Mouse (Mus musculus): ENCODE measurements around the gene Btn2a2.

DNA sequence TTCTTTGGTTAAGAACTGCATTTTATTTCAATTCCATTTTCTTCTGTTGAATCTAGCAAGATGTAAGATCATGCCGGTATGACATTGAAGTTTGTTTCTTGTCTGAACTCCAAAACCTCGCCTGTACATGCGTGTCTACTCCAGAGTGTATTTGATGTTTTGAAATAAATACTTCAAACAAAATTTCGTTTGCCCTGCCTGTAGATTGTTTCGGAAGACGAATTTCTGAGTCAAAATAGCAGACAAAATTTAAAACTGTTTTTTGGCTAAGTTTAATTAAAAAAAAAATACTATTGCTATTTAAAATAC lies 29.6 kb upstream of the Btn2a2 start:
- TF ChIP-seq ZKSCAN1 (IDR thresholded peaks at IDR 0.05; ENCODE audit: borderline replicate concordance, low read depth, low read length) (no peak), E2F4 (IDR thresholded peaks at IDR 0.05; ENCODE audit: insufficient replicate concordance, low read depth, low read length) (no peak), PAX5 (IDR thresholded peaks at IDR 0.05; ENCODE audit: low read length) (no peak), POLR2A (IDR thresholded peaks at IDR 0.05; ENCODE audit: low read depth, low read length) (no peak), SMC3 (IDR thresholded peaks at IDR 0.05; ENCODE audit: low read depth, low read length) (no peak), USF2 (conservative IDR thresholded peaks at IDR 0.05; ENCODE audit: low read depth, low read length) (no peak), CTCF (conservative IDR thresholded peaks at IDR 0.05 in 1 of 2, IDR thresholded peaks at IDR 0.05 in 1 of 2; ENCODE audit: low read depth in 2 of 2, low read length in 2 of 2) (no peak)
